Mouse (Mus musculus) limb, embryonic 10.5 days (tissue): ENCODE results near the gene Insc. TPM values are rescaled to one million over a fixed set of nuclear protein-coding genes. Genes with fewer than 3 reads are reported as not detected.

ENCODE experiments used
- polyA plus RNA-seq: library from polyadenylated mRNA; unstranded; fragments of >200 nt; fragmentation: Nextera tagmentation; extraction: Ambion mirVana; gene quantifications from 2 replicates; pipeline ENCODE4 v1.2.1, GENCODE M21; 2016

The Insc gene
- polyA plus RNA-seq, 1 experiment from 2014 or later: 0.85 TPM

Other genes with a start within 250 kb of the Insc start
- gene Cyp2r1, start 180.7 kb upstream of the Insc start, polyA plus RNA-seq: 0.72 and 0.99 TPM in 2 replicates
- 1.0 TPM in 1 of 2 replicates, not detected in the other for gene Calca, start 107.3 kb upstream of the Insc start, polyA plus RNA-seq
- not detected in 2 replicates for gene Calcb, start 25.1 kb upstream of the Insc start, polyA plus RNA-seq